Mouse (Mus musculus): Measurements from ENCODE around the gene Trim41.
A peak's percentile ranks its signal among the peaks of the same experiment; 100 is the strongest.
"Not testable (repeated sequence)": the region's sequence is repeated elsewhere in the genome, so short reads cannot be mapped to it uniquely, and the experiment has no call there.

The Trim41 gene

GRCm38 (mm10) chr11:48816800-48817665, at the start of gene Trim41:
Gene Trim41 (minus strand): TSS chr11:48817353.
- DNase-seq (ENCODE audit: extremely low spot score, low spot score): peak; percentile 98

GRCm38 (mm10) chr11:48866481-48866880, 49.3 kb upstream of the Trim41 start:
- DNase-seq (ENCODE audit: extremely low spot score, low spot score): no peak

- no peak for DNase-seq (ENCODE audit: extremely low spot score, low spot score)
Observed at GRCm38 (mm10) chr11:48863808-48864207, 46.7 kb upstream of the Trim41 start.

- no peak for DNase-seq (ENCODE audit: extremely low spot score, low spot score)
Observed at GRCm38 (mm10) chr11:48862784-48863319, 45.7 kb upstream of the Trim41 start.

- no peak for DNase-seq (ENCODE audit: extremely low spot score, low spot score)
Observed at GRCm38 (mm10) chr11:48859014-48859413, 41.9 kb upstream of the Trim41 start.

- DNase-seq (ENCODE audit: extremely low spot score, low spot score): peak; percentile 89
Observed at GRCm38 (mm10) chr11:48853474-48854180, 36.5 kb upstream of the Trim41 start.

GRCm38 (mm10) chr11:48852624-48853473, 35.7 kb upstream of the Trim41 start:
- peak; percentile 62 for DNase-seq (ENCODE audit: extremely low spot score, low spot score)

GRCm38 (mm10) chr11:48852190-48852589, 35.0 kb upstream of the Trim41 start:
- DNase-seq (ENCODE audit: extremely low spot score, low spot score): no peak

- DNase-seq (ENCODE audit: extremely low spot score, low spot score): no peak
Observed at GRCm38 (mm10) chr11:48851270-48851995, 34.3 kb upstream of the Trim41 start.

- no peak for DNase-seq (ENCODE audit: extremely low spot score, low spot score)
Observed at GRCm38 (mm10) chr11:48850240-48850639, 33.1 kb upstream of the Trim41 start.

- no peak for DNase-seq (ENCODE audit: extremely low spot score, low spot score)
Observed at GRCm38 (mm10) chr11:48846881-48847280, 29.7 kb upstream of the Trim41 start.

- not testable (repeated sequence) for DNase-seq (ENCODE audit: extremely low spot score, low spot score)
Observed at GRCm38 (mm10) chr11:48846362-48846761, 29.2 kb upstream of the Trim41 start.

- no peak for DNase-seq (ENCODE audit: extremely low spot score, low spot score)
Observed at GRCm38 (mm10) chr11:48845244-48845815, 28.2 kb upstream of the Trim41 start.

GRCm38 (mm10) chr11:48844309-48844708, 27.2 kb upstream of the Trim41 start:
- no peak for DNase-seq (ENCODE audit: extremely low spot score, low spot score)

- DNase-seq (ENCODE audit: extremely low spot score, low spot score): no peak
Observed at GRCm38 (mm10) chr11:48843202-48843601, 26.0 kb upstream of the Trim41 start.

- DNase-seq (ENCODE audit: extremely low spot score, low spot score): no peak
Observed at GRCm38 (mm10) chr11:48842378-48842792, 25.2 kb upstream of the Trim41 start.

GRCm38 (mm10) chr11:48841213-48841612, 24.1 kb upstream of the Trim41 start:
- DNase-seq (ENCODE audit: extremely low spot score, low spot score): no peak

- no peak for DNase-seq (ENCODE audit: extremely low spot score, low spot score)
Observed at GRCm38 (mm10) chr11:48840805-48841204, 23.7 kb upstream of the Trim41 start.

- no peak for DNase-seq (ENCODE audit: extremely low spot score, low spot score)
Observed at GRCm38 (mm10) chr11:48838879-48839680, 21.9 kb upstream of the Trim41 start.
